Mouse (Mus musculus) MEL-GATA-1-ER (cell line): ENCODE measurements around the gene Ptpn9.
A peak's percentile ranks its signal among the peaks of the same experiment; 100 is the strongest.
"Not testable (repeated sequence)": the region's sequence is repeated elsewhere in the genome, so short reads cannot be mapped to it uniquely, and the experiment has no call there.

Experiments
- DNase-seq: peaks from one replicate; pipeline ENCODE4 v3.0.0-alpha.2; 2012; ENCODE audit warnings: low read depth; ENCODE audit errors: extremely low read depth

Ptpn9 gene

GRCm38 (mm10) chr9:56994286-56995197, at the start of gene Ptpn9:
Ptpn9 (plus strand) TSS chr9:56994923.
- DNase-seq = no peak

DNA sequence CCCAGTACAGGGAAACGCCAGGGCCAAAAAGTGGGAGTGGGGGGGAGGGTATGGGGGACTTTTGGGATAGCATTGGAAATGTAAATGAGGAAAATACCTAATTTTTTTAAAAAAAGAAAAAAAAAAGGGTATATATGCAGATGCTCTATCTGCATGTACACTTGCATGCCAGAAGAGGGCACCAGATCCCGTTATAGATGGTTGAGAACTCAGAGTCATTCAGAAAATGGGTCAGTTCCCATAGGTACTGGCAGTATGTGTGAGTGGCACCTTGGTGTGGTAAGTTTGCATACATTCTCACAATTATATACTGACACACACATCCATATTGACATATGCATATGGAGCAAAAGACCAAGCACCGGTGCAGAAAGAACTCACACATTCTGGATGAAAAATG, 47.2 kb upstream of the Ptpn9 start:
- DNase-seq = peak; percentile 52

DNA sequence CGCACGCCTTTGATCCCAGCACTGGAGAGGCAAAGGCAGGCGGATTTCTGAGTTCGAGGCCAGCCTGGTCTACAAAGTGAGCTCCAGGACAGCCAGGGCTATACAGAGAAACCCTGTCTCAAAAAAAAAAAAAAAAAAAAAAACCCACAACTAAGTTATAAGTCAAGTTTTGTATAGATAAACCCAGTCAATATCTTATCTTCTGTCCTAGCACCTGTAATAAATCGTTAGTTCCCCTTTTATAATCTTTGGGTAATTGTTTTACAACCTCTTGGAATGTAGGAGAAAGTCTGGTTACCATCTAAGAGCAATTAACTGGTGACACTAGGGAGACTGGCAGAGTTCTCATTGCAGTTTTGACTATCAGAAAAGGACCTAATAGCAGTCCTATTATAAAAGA, 46.0 kb upstream of the Ptpn9 start:
- DNase-seq = not testable (repeated sequence)

DNA sequence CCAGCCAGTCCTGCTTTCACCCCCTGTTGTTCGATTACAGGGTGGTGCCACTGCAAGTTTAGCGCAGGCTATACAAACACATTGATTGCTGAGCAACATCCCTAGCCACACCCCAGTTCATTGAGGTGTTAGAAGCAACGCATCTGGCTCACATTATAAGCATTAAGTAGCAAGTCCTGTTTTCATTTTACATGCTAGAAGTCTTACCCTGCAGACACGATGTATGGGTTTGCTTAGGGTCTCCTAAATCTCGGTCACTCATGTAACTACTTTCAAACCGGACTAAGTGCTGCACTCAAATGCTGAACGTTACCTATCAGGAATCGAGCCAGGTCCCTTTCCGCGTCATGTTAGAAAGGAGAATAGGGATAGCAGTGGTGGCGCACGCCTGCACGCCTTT, 45.0 kb upstream of the Ptpn9 start:
- DNase-seq = peak; percentile 32

GRCm38 (mm10) chr9:56950414-56951400, 44.0 kb upstream of the Ptpn9 start, which contains the start of gene Snupn:
Snupn (plus strand) TSS chr9:56950878.
- peak; percentile 97 for DNase-seq

DNA sequence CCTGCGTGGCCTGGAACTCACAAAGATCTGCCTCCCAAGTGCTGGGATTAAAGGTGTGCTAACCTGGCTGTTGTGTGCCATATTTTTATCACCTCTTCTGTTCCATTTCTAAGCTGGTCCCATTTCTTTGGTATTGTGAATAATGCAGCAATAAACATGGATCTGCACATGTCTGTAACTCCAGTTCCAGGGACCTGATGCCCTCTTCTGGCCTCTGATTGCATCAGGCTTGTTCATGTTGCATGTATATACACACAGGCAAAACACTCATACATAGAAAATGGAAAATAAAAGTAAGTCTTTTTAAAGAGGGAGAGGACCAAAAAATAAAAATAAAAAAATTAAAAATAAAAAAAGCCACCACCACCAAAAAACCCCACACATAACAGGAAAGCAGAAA, 41.2 kb upstream of the Ptpn9 start:
- DNase-seq = no peak

GRCm38 (mm10) chr9:56956966-56957675, 37.6 kb upstream of the Ptpn9 start:
- DNase-seq = no peak

GRCm38 (mm10) chr9:56958689-56959088, 36.0 kb upstream of the Ptpn9 start:
- DNase-seq = no peak

GRCm38 (mm10) chr9:56961591-56961990, 33.1 kb upstream of the Ptpn9 start:
- DNase-seq = no peak

- peak; percentile 74 for DNase-seq
Observed at GRCm38 (mm10) chr9:56970158-56970557, 24.6 kb upstream of the Ptpn9 start.

DNA sequence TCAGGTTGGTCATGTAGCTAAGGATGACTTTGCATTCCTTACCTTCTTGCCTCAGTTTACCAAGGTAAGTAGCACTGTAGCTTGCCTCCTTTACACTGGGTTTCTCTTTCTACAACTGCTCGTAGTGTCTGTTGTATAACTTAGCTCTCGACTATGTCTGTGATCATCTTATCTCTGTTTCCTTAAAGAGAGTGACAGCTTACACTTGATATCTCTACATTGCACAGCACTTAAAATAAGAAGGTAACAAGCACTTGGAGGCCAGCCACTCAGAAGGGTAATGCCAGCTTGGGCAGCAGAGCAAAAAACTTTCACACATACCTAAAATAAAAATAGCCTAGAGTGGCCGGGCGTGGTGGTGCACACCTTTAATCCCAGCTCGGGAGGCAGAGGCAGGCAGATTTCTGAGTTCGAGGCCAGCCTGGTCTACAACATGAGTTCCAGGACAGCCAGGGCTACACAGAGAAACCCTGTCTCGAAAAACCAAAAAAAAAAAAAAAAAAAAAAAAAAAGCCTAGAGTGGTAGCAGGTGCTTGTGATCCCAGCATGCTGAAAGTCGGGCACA, 20.7 kb upstream of the Ptpn9 start:
- DNase-seq = no peak

DNA sequence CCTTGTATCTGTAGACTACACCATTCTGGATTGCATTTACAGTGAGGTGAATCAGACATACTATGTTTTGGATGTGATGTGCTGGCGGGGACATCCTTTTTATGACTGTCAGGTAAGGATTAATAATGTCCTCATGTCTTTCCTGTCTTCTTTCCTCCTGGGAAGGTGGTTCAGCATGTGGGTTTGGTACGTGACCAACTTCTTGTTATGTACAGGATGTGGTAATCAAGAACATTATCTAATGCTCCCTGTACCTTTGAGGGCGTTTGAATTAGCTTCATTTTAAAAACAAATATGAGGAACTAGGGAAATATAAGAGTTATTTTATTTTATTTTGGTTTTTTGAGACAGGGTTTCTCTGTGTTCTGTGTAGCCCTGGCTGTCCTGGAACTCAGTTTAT, 19.5 kb upstream of the Ptpn9 start:
- peak; percentile 43 for DNase-seq

- DNase-seq = no peak
Observed at GRCm38 (mm10) chr9:56980186-56980585, 14.5 kb upstream of the Ptpn9 start.

- no peak for DNase-seq
Observed at GRCm38 (mm10) chr9:56981502-56981901, 13.2 kb upstream of the Ptpn9 start.

GRCm38 (mm10) chr9:56995198-56996027, 690 bp downstream of the Ptpn9 start:
- peak; percentile 33 for DNase-seq

GRCm38 (mm10) chr9:56996028-56996346, 1.3 kb downstream of the Ptpn9 start:
- no peak for DNase-seq

DNA sequence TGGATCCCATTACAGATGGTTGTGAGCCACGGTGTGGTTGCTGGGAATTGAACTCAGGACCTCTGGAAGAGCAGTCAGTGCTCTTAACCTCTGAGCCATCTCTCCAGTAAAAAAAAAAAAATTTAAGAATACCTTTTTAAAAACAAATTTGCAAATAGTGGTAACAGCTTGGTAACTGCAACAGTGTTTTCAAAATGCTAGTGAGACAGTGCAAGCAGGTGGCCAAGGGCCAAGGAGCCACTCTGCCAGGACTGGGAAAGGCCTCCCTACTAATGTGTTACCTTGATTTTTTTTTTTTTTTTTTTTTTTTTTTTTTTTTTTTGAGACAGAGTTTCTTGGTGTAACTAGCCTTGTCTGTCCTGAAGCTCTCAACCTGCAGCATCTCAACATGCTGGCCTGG, 2.5 kb downstream of the Ptpn9 start:
- DNase-seq = not testable (repeated sequence)

- no peak for DNase-seq
Observed at GRCm38 (mm10) chr9:57003011-57003410, 8.3 kb downstream of the Ptpn9 start.

DNA sequence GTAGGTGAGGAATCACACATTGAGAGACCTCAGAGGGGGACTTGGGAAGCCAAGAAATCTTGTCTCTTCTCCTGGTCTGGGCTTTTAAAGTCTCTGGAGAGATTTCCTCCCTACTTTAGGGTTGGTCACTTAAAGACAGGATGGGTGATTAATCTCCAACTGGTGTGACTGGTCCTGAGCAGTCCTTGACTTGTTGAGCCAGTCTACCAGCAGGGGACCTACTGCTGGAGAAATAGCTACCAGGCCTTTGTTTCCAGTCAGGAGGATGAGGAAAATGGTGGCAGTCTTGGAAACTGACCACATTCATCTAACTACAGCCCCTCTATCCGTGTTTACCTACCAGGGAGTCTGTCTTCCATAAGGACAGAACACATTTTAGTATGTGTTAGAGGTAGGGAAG, 17.7 kb downstream of the Ptpn9 start:
- no peak for DNase-seq

- no peak for DNase-seq
Observed at GRCm38 (mm10) chr9:57012895-57013294, 18.2 kb downstream of the Ptpn9 start.
